ENCODE assay signal across 7 mouse cellular contexts in genomic region chr3:53657744-53658534, GRCm38 (mm10). TPM values are rescaled to one million over a fixed set of nuclear protein-coding genes. Genes with fewer than 3 reads are reported as not detected.
DNase-seq lines count a peak whose midpoint lies in the region; ATAC-seq and TF ChIP-seq lines count a peak whose summit lies in the region.

No protein-coding gene starts in this region.

- H3K27me3 ChIP-seq in embryonic facial prominence, embryonic 14.5 days (replicated peaks; ENCODE audit: control insufficient read depth, insufficient read depth, low read length): peaks cover 24% of the 10 kb centered on the region
- H3K27me3 ChIP-seq in hindbrain, embryonic 15.5 days: peaks cover 25% of the 10 kb centered on the region
- H3K27me3 ChIP-seq in liver, embryonic 14.5 days (ENCODE audit: control insufficient read depth, insufficient read depth, low read length): peaks cover 26% of the 10 kb centered on the region
- peaks cover 14% of the 10 kb centered on the region for H3K27me3 ChIP-seq in neural tube, embryonic 14.5 days (ENCODE audit: control insufficient read depth, insufficient read depth, low read length)

- TF ChIP-seq EP300 in liver, embryonic 14.5 days (IDR thresholded peaks at IDR 0.05; ENCODE audit: low read depth): no peak

- no peak for ATAC-seq in embryonic facial prominence, embryonic 14.5 days (ENCODE audit: low read depth)
- ATAC-seq in hindbrain, embryonic 15.5 days (ENCODE audit: low FRiP score, low read depth): no peak
- no peak for ATAC-seq in liver, embryonic 14.5 days (ENCODE audit: insufficient read depth)
- ATAC-seq in neural tube, embryonic 14.5 days (ENCODE audit: low read depth): no peak

- no peaks in the 10 kb centered on the region for H3K4me1 ChIP-seq in embryonic facial prominence, embryonic 14.5 days (ENCODE audit: control insufficient read depth, insufficient read depth, low read length)
- peaks cover 30% of the 10 kb centered on the region for H3K4me1 ChIP-seq in hindbrain, embryonic 15.5 days (replicated peaks)
- no peaks in the 10 kb centered on the region for H3K4me1 ChIP-seq in liver, embryonic 14.5 days (replicated peaks; ENCODE audit: control insufficient read depth in 2 of 2, insufficient read depth in 2 of 2, low read length in 1 of 2)
- H3K4me1 ChIP-seq in neural tube, embryonic 14.5 days (ENCODE audit: control insufficient read depth, insufficient read depth, low read length): peaks cover 18% of the 10 kb centered on the region

- H3K9me3 ChIP-seq in embryonic facial prominence, embryonic 14.5 days (ENCODE audit: control insufficient read depth, low read length): peaks cover 17% of the 10 kb centered on the region
- H3K9me3 ChIP-seq in hindbrain, embryonic 15.5 days: 0 out of 2 replicates have a peak, but pooled peaks cover 6% of the 10 kb centered on the region
- H3K9me3 ChIP-seq in liver, embryonic 14.5 days (ENCODE audit: control insufficient read depth, low read length): no peaks in the 10 kb centered on the region
- no peaks in the 10 kb centered on the region for H3K9me3 ChIP-seq in neural tube, embryonic 14.5 days (ENCODE audit: control insufficient read depth, low read length)

- peak; percentile 42 for TF ChIP-seq CTCF in liver, embryonic 14.5 days (IDR thresholded peaks at IDR 0.05; ENCODE audit: low read depth)

- H3K9ac ChIP-seq in embryonic facial prominence, embryonic 14.5 days (ENCODE audit: low read depth, low read length): 0 out of 2 replicates have a peak overlapping the region, but pooled peaks have one; percentile 11
- H3K9ac ChIP-seq in hindbrain, embryonic 15.5 days: no peak overlapping the region
- no peak overlapping the region for H3K9ac ChIP-seq in liver, embryonic 14.5 days (replicated peaks)
- no peak overlapping the region for H3K9ac ChIP-seq in neural tube, embryonic 14.5 days (replicated peaks; ENCODE audit: low read depth, low read length)

- peak overlapping the region; percentile 56 for H3K4me3 ChIP-seq in embryonic facial prominence, embryonic 14.5 days (ENCODE audit: low read depth, low read length)
- H3K4me3 ChIP-seq in hindbrain, embryonic 15.5 days: peak overlapping the region; percentile 47
- peak overlapping the region; percentile 27 to 44 for H3K4me3 ChIP-seq in liver, embryonic 14.5 days (ENCODE audit: insufficient read depth in 1 of 2, low read depth in 2 of 2, low read length in 2 of 2)
- H3K4me3 ChIP-seq in neural tube, embryonic 14.5 days (ENCODE audit: low read depth, low read length): peak overlapping the region; percentile 52

- DNase-seq in right cerebral cortex, adult 2 months (ENCODE audit: low spot score in 2 of 2): peak; percentile 22 to 28
- DNase-seq in right cerebral cortex, postnatal 25 days: no peak
- DNase-seq in embryonic facial prominence, embryonic 14.5 days (ENCODE audit: low spot score): peak; percentile 70
- DNase-seq in liver, embryonic 14.5 days (ENCODE audit: low read depth in 3 of 3, low spot score in 3 of 3): no peak
- DNase-seq in thymus, postnatal 10 days (ENCODE audit: low spot score in 2 of 2): no peak

- 1% methylated on average over 21 of the region's 21 CpGs for WGBS in embryonic facial prominence, embryonic 14.5 days
- WGBS in hindbrain, embryonic 15.5 days: under 1% methylated on average over 21 of the region's 21 CpGs
- 2% methylated on average over 21 of the region's 21 CpGs for WGBS in liver, embryonic 14.5 days (ENCODE audit: insufficient replicate concordance)
- under 1% methylated on average over 21 of the region's 21 CpGs for WGBS in neural tube, embryonic 14.5 days

- no peak overlapping the region for H3K27ac ChIP-seq in embryonic facial prominence, embryonic 14.5 days (replicated peaks; ENCODE audit: low read depth, low read length)
- H3K27ac ChIP-seq in hindbrain, embryonic 15.5 days (replicated peaks): no peak overlapping the region
- no peak overlapping the region for H3K27ac ChIP-seq in liver, embryonic 14.5 days
- no peak overlapping the region for H3K27ac ChIP-seq in neural tube, embryonic 14.5 days (ENCODE audit: low read depth, low read length)

- peak overlapping the region; percentile 99 for H3K4me2 ChIP-seq in embryonic facial prominence, embryonic 14.5 days (ENCODE audit: low read depth, low read length)
- peak overlapping the region; percentile 99 for H3K4me2 ChIP-seq in hindbrain, embryonic 15.5 days
- H3K4me2 ChIP-seq in liver, embryonic 14.5 days (ENCODE audit: low read depth): peak overlapping the region; percentile 50
- peak overlapping the region; percentile 100 for H3K4me2 ChIP-seq in neural tube, embryonic 14.5 days (ENCODE audit: low read depth, low read length)

- peaks cover 8% of the 10 kb centered on the region; the same call in 1 of the 2 replicates for H3K36me3 ChIP-seq in embryonic facial prominence, embryonic 14.5 days (ENCODE audit: control insufficient read depth, insufficient read depth, low read length)
- no peaks in the 10 kb centered on the region for H3K36me3 ChIP-seq in hindbrain, embryonic 15.5 days
- no peaks in the 10 kb centered on the region for H3K36me3 ChIP-seq in liver, embryonic 14.5 days (replicated peaks; ENCODE audit: control insufficient read depth, insufficient read depth, low read depth)
- no peaks in the 10 kb centered on the region for H3K36me3 ChIP-seq in neural tube, embryonic 14.5 days (ENCODE audit: control insufficient read depth, insufficient read depth, low read length)

RNA-seq across cellular contexts. Expression of gene Frem2, which starts 0.8 kb away (rescaled TPM):
- 9.3 and 10.6 TPM in 2 replicates for polyA plus RNA-seq in embryonic facial prominence, embryonic 14.5 days (2014; fragmentation: Nextera tagmentation; extraction: Ambion mirVana)
- 1.6 and 2.0 TPM in 2 replicates for polyA plus RNA-seq in hindbrain, embryonic 15.5 days (2015; fragmentation: Nextera tagmentation; extraction: Ambion mirVana)
- polyA plus RNA-seq in liver, embryonic 14.5 days (2012; rRNA removed): 0.71 and 0.80 TPM in 2 replicates
- 0.19 and 0.44 TPM in 2 replicates for polyA plus RNA-seq in liver, embryonic 14.5 days (2014; fragmentation: Nextera tagmentation; extraction: Ambion mirVana)
- 1.6 and 2.0 TPM in 2 replicates for polyA plus RNA-seq in neural tube, embryonic 14.5 days (2014; fragmentation: Nextera tagmentation; extraction: Ambion mirVana)

Comparison
In these comparisons a context has a peak if more than half of its experiments do, and no peak if none do; other contexts are left out.
1. DNase-seq: peak in right cerebral cortex, adult 2 months (2 of 2) and embryonic facial prominence, embryonic 14.5 days (single experiment); none in right cerebral cortex, postnatal 25 days (single experiment), liver, embryonic 14.5 days (0 of 3) and thymus, postnatal 10 days (0 of 2).
2. H3K4me2 ChIP-seq: peak in every context shown above with its lines; median percentile 100 in neural tube, embryonic 14.5 days; 99 in embryonic facial prominence, embryonic 14.5 days; 99 in hindbrain, embryonic 15.5 days; 50 in liver, embryonic 14.5 days.
3. Peak in every context shown above with its lines, with median percentiles within 50 percentile points of each other: H3K4me3 ChIP-seq.